Mouse (Mus musculus) hindbrain, embryonic 14.5 days (tissue): Measurements from ENCODE around the gene Sox10. TPM values are rescaled to one million over a fixed set of nuclear protein-coding genes. Genes with fewer than 3 reads are reported as not detected.

Experiments
- ATAC-seq: fragments of 200-750 bp; cut with Nextera tagmentation; 2 replicates; pipeline ENCODE4 v1.8.0; 2017; ENCODE audit warnings: moderate number of reproducible peaks, mild to moderate bottlenecking, moderate TSS enrichment, moderate library complexity; ENCODE audit not compliant: low FRiP score
- DNase-seq: peaks from one replicate; pipeline ENCODE4 v3.0.0-alpha.2; 2015; ENCODE audit warnings: low spot score
- H3K27ac ChIP-seq: fragments of 300-500 bp; sonication (generic); 2 replicates; pipeline ENCODE4 v1.5.1; 2014; ENCODE audit warnings: mild to moderate bottlenecking, moderate library complexity
- H3K27me3 ChIP-seq: fragments of 300-500 bp; sonication (generic); 2 replicates; pipeline ENCODE4 v1.6.1; 2014; ENCODE audit warnings: mild to moderate bottlenecking, low read length, mixed read lengths; ENCODE audit not compliant: control insufficient read depth, insufficient read depth
- H3K36me3 ChIP-seq: fragments of 300-500 bp; sonication (generic); replicated peaks from 2 replicates; pipeline ENCODE4 v1.6.1; 2014; ENCODE audit not compliant: control insufficient read depth, insufficient read depth
- H3K4me1 ChIP-seq: fragments of 300-500 bp; sonication (generic); replicated peaks from 2 replicates; pipeline ENCODE4 v1.6.1; 2014; ENCODE audit warnings: antibody characterized with exemption, low read length, mixed read lengths; ENCODE audit not compliant: control insufficient read depth, insufficient read depth
- H3K4me2 ChIP-seq: fragments of 300-500 bp; sonication (generic); replicated peaks from 2 replicates; pipeline ENCODE4 v1.6.1; 2014; ENCODE audit warnings: mild to moderate bottlenecking, moderate library complexity
- H3K4me3 ChIP-seq: fragments of 300-500 bp; sonication (generic); replicated peaks from 2 replicates; pipeline ENCODE4 v1.5.1; 2014; ENCODE audit warnings: mild to moderate bottlenecking, low read length
- H3K9ac ChIP-seq: fragments of 300-500 bp; sonication (generic); 2 replicates; pipeline ENCODE4 v1.6.1; 2014
- H3K9me3 ChIP-seq: fragments of 300-500 bp; sonication (generic); 2 replicates; pipeline ENCODE4 v1.6.1; 2016; ENCODE audit warnings: low read length; ENCODE audit not compliant: control insufficient read depth
- WGBS: fragments of 180-500 bp; shearing (Covaris S2); extraction: QIAGEN DNeasy Blood & Tissue Kit; methylation state at CpG from one replicate; pipeline ENCODE4 v1.1.7; 2014; 5-methylcytosine and 5-hydroxymethylcytosine counted together
- polyA plus RNA-seq: library from polyadenylated mRNA; unstranded; fragments of >200 nt; fragmentation: Nextera tagmentation; extraction: Ambion mirVana; gene quantifications from 2 replicates; pipeline ENCODE4 v1.2.1, GENCODE M21; 2014

Sox10 gene
- polyA plus RNA-seq, 1 experiment from 2014 or later: 8.9 TPM

DNA sequence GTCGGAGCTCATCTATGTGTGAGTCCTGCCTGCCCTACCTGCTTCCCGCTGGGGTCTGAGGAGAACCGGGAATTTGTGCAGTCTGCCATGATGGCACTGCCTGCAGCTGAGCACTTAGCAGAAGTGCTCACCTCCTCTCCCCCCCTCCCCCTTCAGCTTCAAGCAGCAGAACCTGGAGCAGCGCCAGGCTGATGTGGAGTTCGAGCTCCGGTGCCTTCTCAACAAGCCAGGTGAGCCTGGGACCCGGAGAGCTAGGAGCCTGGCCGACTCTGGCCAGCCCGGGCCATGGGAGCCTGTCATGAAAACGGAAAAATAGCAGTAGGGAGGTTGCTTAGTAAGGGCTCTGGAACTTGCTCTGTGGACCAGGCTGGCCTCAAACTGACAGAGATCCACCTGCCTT is 34.3 kb downstream of the Sox10 start:
- no peak for ATAC-seq

DNA sequence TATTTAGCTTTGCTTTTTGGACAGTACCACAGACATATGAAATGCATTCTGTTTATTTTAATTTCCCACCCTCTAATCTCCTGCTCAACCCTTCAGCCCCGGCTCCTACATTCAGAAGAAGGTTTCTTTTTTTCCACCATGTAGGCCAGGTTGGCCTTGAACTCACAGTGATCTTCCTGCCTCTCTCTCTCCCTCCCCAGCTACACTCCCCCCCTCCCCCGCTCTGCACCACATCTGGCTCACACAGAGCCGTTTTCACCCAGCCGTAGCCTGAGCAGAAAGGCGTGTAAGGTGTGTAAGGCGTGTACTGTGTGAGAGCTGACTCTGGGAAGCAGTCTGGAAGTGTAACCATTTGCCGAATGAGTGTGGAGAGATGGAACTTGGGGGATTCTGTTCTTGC is 35.7 kb downstream of the Sox10 start:
- H3K9ac ChIP-seq: no peak overlapping the region
- no peak for ATAC-seq
- H3K4me2 ChIP-seq: no peak overlapping the region
- H3K9me3 ChIP-seq: 0 out of 2 replicates have a peak, but pooled peaks cover 5% of the 10 kb centered on the region
- no peaks in the 10 kb centered on the region for H3K27me3 ChIP-seq
- 82% methylated on average over 7 of the region's 7 CpGs for WGBS
- no peaks in the 10 kb centered on the region for H3K4me1 ChIP-seq
- H3K36me3 ChIP-seq: peaks cover 96% of the 10 kb centered on the region
- H3K27ac ChIP-seq: no peak overlapping the region
- DNase-seq: no peak
- no peak overlapping the region for H3K4me3 ChIP-seq

More for the DNA sequence above, 34.3 kb downstream of the Sox10 start:
- Histone ChIP-seq H3K36me3 (peaks cover 84% of the 10 kb centered on the region), H3K27ac (no peak overlapping the region), H3K4me2 (no peak overlapping the region), H3K27me3 (no peaks in the 10 kb centered on the region), H3K9ac (no peak overlapping the region), H3K9me3 (0 out of 2 replicates have a peak, but pooled peaks cover 5% of the 10 kb centered on the region), H3K4me3 (no peak overlapping the region), H3K4me1 (no peaks in the 10 kb centered on the region)
- DNase-seq: no peak
- 88% methylated on average over 10 of the region's 10 CpGs for WGBS

DNA sequence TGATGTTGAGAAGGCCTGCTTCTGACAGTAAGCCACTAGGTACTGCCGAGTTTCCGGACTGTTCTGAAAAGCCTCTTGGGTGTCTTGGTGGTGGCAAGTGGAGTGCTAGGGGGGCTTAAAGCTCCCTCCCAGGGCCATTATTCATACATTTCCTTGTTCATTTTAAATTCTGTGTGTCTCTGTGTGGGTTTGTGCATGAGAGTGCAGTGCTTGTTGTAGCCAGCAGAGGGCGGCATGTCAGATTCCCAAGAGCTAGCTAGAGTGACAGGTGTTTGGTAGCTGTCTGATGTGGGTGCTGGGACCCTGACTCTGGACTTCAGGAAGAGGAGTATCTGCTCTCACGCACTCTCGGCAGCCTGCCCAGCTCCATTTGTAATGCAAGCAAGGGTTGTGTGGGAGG is 36.8 kb downstream of the Sox10 start:
- 91% methylated on average over 5 of the region's 5 CpGs for WGBS
- no peak for DNase-seq
- no peak overlapping the region for H3K27ac ChIP-seq
- no peak overlapping the region for H3K9ac ChIP-seq
- no peaks in the 10 kb centered on the region for H3K27me3 ChIP-seq
- 0 out of 2 replicates have a peak, but pooled peaks cover 5% of the 10 kb centered on the region for H3K9me3 ChIP-seq
- H3K4me1 ChIP-seq: no peaks in the 10 kb centered on the region
- no peak overlapping the region for H3K4me3 ChIP-seq
- H3K36me3 ChIP-seq: peaks cover 95% of the 10 kb centered on the region
- no peak for ATAC-seq
- H3K4me2 ChIP-seq: no peak overlapping the region

DNA sequence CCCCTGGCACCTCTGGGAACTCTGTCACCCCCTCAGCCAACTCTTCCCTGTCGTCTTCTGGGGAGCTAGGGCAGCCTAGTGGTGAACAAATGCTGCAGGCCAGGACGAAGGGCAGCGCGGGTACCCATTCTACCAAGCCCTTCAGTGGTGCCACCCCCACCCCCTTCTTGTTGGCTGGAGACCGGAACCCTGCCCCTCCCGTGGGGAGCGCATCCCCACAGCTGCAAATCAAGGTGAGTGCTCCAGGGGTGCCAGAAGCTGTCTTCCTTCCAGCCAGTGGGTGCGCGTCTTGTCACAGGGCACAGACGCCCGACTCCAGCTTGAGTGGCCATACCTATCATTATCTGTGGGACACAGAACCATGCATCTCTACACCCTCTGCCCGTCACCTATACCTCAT is 37.9 kb downstream of the Sox10 start:
- Histone ChIP-seq H3K9me3 (0 out of 2 replicates have a peak, but pooled peaks cover 5% of the 10 kb centered on the region), H3K4me2 (no peak overlapping the region), H3K36me3 (peaks cover 95% of the 10 kb centered on the region), H3K4me1 (no peaks in the 10 kb centered on the region), H3K27ac (no peak overlapping the region), H3K27me3 (no peaks in the 10 kb centered on the region), H3K4me3 (no peak overlapping the region), H3K9ac (no peak overlapping the region)
- WGBS: 93% methylated on average over 12 of the region's 12 CpGs
- ATAC-seq (no peak), DNase-seq (no peak)

DNA sequence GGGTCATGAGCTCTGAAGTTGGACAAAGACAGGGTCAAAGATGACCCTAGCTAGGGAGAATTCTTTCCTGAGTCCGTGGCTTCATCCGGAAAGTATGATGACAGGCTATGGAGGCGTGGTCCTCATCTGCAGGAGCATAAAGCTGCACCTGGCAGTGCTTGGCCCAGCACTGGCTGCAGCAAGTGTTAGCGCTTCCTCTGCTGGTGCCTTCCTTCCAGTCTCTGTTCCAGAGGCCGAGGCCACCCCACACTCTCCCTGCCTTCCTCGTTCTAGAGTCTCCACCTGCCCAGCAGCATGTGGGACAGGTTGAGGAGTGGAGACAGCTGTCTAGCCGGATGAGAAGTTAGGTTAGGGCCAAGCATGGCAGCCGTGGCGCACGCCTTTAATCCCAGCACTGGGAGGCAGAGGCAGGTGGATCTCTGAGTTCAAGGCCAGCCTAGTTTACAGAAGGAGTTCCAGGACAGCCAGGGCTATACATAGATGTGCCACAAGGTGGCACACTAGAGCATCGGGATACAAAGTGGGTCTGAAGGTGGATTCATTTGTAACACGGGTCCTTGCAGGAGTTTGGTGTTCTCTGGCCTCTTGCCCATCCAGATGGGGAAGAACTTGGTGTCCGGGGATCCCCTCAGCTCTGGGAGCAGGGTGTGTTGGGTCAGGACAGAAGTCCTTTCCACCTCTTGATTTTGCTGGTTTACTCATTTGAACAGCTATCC is 38.7 kb downstream of the Sox10 start:
- WGBS: 89% methylated on average over 13 of the region's 13 CpGs
- no peak overlapping the region for H3K4me2 ChIP-seq
- H3K4me1 ChIP-seq: no peaks in the 10 kb centered on the region
- H3K9ac ChIP-seq: no peak overlapping the region
- no peak overlapping the region for H3K27ac ChIP-seq
- DNase-seq: peak; percentile 60
- H3K27me3 ChIP-seq: no peaks in the 10 kb centered on the region
- ATAC-seq: no peak
- H3K9me3 ChIP-seq: 0 out of 2 replicates have a peak, but pooled peaks cover 5% of the 10 kb centered on the region
- H3K4me3 ChIP-seq: no peak overlapping the region
- H3K36me3 ChIP-seq: peaks cover 88% of the 10 kb centered on the region

DNA sequence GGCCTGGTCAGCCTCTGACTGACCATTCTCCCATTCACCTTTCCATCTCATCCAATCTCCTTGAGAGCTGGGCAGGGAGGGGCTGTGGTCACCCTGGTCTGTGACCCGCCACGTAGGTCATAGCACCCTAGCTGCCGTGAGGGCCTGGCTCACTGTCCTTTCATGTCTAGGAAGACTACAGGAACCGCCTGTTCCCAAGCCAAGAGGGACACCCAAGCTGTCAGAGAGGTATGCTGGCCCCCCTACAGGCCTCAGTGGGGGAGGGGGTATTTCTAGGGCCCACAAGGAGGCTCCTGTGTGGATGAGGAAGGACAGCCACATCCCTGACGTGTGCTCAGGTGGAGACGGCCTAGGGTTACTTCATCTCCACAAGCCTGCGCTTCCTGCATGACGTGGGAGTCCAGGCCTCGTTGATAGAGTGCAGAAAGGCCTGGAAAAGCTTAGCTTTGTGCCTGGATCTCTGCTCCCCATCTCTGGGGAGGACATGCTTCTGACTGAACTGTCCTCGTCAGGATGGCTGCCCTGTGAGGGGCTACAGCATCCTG is 40.6 kb downstream of the Sox10 start:
- 84% methylated on average over 10 of the region's 10 CpGs for WGBS
- H3K4me2 ChIP-seq: no peak overlapping the region
- no peaks in the 10 kb centered on the region for H3K4me1 ChIP-seq
- no peak overlapping the region for H3K9ac ChIP-seq
- H3K27ac ChIP-seq: no peak overlapping the region
- H3K4me3 ChIP-seq: no peak overlapping the region
- 0 out of 2 replicates have a peak, but pooled peaks cover 5% of the 10 kb centered on the region for H3K9me3 ChIP-seq
- peaks cover 73% of the 10 kb centered on the region for H3K36me3 ChIP-seq
- DNase-seq: no peak
- ATAC-seq: no peak
- no peaks in the 10 kb centered on the region for H3K27me3 ChIP-seq

DNA sequence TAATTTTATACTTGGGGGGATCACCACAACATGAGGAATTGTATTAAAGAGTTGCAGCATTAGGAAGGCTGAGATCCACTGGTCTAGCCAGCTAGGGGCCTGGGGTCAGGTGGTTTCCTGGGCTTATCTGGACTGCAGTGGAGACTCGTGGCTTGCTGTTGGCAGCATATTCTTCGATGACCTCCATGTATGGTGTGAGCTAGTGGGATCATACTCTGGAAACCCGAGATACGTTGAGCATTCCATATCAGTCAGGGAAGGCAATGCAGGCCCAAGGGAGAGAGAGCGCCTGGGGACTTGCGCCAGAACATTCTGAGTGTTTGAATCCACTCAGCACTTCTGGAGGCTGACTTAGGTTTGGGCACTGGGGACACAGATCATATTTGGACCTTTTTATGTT is 41.3 kb downstream of the Sox10 start:
- Histone ChIP-seq H3K9me3 (0 out of 2 replicates have a peak, but pooled peaks cover 5% of the 10 kb centered on the region), H3K9ac (no peak overlapping the region), H3K4me3 (no peak overlapping the region), H3K4me2 (no peak overlapping the region), H3K4me1 (no peaks in the 10 kb centered on the region), H3K27ac (no peak overlapping the region), H3K27me3 (no peaks in the 10 kb centered on the region), H3K36me3 (peaks cover 75% of the 10 kb centered on the region)
- ATAC-seq (no peak), DNase-seq (no peak)
- WGBS: 93% methylated on average over 6 of the region's 6 CpGs

DNA sequence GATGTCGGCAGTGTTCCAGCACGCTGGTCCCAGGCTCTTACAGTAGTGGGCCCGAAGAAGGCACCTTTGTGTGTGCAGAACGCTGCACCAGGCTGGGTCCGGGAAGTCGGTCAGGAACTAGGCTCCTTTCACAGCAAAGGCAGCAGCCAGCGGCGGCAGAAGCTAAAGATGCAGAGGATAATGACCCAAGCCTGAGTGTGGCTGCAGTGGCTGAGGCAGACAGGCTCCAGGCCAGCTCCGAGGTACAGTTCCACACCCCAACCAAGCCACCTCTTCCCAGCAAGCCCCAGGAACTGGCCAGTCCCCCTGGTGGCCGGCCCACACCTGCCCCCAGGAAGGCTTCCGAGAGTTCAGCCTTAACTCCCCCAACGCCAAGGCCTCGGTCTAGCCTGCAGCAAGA is 42.5 kb downstream of the Sox10 start:
- H3K36me3 ChIP-seq: peaks cover 72% of the 10 kb centered on the region

DNA sequence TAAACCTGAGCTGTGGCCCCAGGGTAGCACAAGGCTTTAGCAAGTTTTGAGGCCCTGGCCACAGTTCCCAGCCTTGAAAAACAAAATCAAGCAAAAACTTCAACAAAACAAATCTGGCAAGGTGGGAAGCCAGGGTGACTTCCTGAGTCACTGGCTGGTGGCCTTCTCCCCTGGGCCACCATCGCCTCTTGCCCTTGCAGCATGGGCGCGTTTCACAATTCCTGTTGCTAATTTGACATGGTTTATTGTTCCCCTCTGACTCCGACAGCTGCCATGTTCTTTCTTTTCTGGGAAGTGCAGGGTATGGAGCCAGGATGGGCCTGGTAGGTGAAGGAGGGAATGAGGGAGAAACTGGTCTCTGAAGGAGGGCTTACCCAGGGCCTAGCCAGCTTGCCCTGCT is 42.9 kb downstream of the Sox10 start:
- no peak overlapping the region for H3K27ac ChIP-seq
- no peaks in the 10 kb centered on the region for H3K4me1 ChIP-seq
- peaks cover 71% of the 10 kb centered on the region for H3K36me3 ChIP-seq
- H3K27me3 ChIP-seq: no peaks in the 10 kb centered on the region
- H3K4me3 ChIP-seq: no peak overlapping the region
- no peak overlapping the region for H3K4me2 ChIP-seq
- no peak overlapping the region for H3K9ac ChIP-seq
- ATAC-seq: no peak
- DNase-seq: no peak
- WGBS: 75% methylated on average over 4 of the region's 4 CpGs
- H3K9me3 ChIP-seq: no peaks in the 10 kb centered on the region

More for the DNA sequence above, 42.5 kb downstream of the Sox10 start:
- Histone ChIP-seq H3K27ac (no peak overlapping the region), H3K27me3 (no peaks in the 10 kb centered on the region), H3K4me1 (no peaks in the 10 kb centered on the region), H3K4me2 (no peak overlapping the region), H3K4me3 (no peak overlapping the region), H3K9me3 (no peaks in the 10 kb centered on the region), H3K9ac (no peak overlapping the region)
- 87% methylated on average over 13 of the region's 13 CpGs for WGBS
- ATAC-seq (no peak), DNase-seq (no peak)
